Mouse (Mus musculus) cerebellum, adult 18-20 months (tissue): Measurements from ENCODE around the gene Cdkal1.

Experiments
- DNase-seq, 2 experiments: peaks; one replicate each; pipeline ENCODE4 v3.0.0; 2021

The Cdkal1 gene

DNA sequence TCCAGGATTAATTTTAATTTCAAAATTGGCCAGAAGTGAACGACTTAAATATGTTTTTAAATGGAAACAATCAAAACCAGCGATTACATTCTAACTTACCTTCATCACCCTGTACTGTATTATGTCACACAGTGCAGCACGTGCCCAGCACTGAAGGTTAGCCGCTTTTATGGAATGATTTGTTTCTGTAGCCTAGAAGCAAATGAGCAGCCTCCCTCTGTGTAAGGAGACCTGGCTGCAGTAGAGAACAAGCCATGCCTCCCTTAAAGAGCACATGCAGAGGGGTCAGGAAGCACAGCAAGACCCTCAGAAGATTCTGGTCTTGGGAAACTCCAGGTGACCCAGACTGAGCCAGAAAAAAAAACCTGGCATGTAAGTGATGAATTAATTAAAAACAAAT is 459.8 kb downstream of the Cdkal1 start:
- DNase-seq, result no peak

DNA sequence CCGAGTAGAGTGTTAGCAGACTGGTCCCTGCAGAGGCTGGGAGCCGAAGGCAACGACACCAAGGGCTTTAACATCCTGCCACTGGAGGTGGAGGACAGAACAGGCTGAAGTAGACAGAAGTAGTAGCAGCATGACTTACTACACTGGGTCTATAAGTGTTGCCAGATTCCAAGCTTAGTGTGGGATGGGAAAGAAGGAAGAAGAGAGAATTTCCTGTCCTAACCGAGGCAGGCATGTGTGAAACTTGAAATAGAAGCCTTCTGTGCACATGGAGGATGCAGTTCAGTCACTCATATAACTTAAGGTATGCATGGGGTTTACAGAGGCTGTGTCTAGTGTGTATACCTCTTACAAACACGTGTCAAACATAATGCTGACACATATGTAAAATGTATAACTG is 465.4 kb downstream of the Cdkal1 start:
- no peak for DNase-seq

DNA sequence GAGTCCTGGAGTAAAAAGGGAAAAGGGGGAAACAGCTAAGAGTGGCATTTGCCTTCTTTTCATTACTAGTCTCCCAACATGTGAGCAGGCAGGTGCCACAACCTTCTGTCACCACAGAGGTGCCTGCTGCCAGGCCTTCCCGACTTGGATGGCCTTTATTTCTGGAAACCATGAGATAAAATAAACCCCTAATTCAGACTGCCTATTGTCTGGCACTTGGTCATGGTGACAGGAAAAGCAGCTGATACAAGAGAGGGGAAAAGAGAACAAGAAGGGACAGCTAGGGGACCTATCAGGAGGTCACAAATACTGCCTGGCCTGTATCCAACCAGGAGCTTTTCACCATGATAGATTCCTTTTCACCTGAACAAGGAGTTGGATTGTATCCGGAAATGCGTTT is 466.6 kb downstream of the Cdkal1 start:
- DNase-seq, result no peak

DNA sequence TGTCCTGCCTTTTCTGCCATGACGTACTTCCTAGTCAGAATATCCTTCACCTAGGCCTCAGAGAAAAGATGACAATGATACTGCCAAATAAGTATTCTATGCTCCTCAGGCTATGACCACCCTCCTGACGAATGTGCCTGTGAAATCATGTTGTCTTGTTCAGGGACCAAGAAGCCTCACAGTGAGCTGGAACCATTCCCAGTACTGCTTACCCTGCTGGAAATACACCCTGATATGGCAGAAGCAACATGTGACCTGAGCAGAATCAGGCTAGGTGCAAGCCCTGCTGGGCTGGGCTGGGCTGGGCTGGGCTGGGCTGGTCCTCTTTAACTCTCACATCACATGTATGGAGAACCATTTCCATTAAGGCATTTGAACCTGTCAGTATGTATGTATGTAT is 477.9 kb downstream of the Cdkal1 start:
- no peak for DNase-seq

DNA sequence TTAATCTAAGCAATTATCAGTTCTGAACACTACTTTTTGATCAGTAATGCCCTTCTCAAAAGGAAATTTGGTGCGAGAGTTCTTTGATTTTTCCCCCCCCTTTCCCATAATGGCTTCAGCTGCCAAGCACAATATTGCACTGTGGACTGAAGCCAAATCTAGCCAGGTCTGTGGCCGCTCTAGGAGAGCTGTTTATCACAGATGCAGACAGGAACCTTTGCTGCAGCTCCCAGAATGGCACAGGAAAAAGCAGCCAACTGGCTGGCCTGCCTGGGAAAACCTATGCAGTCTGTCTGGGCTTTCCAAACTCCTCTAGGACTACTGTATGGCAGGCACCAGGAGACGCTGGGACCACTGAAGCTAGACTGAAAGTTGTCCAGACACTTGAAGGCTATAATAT is 483.6 kb downstream of the Cdkal1 start:
- DNase-seq, result peak; percentile 40 to 63

DNA sequence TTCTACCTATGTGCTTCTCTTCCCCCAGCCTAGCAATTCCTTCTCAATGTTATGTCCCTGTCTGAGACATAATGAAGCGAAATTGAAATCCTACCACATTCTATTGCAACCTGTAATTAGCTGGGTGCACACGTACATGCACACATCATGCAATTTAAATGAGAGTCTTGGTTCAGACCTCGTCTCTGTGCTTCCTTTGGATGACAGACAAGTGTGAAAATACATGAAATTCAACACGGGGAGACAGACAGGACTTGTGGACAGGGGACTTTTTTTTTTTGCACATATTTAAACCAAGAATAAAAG is 484.1 kb downstream of the Cdkal1 start:
- DNase-seq, result no peak

DNA sequence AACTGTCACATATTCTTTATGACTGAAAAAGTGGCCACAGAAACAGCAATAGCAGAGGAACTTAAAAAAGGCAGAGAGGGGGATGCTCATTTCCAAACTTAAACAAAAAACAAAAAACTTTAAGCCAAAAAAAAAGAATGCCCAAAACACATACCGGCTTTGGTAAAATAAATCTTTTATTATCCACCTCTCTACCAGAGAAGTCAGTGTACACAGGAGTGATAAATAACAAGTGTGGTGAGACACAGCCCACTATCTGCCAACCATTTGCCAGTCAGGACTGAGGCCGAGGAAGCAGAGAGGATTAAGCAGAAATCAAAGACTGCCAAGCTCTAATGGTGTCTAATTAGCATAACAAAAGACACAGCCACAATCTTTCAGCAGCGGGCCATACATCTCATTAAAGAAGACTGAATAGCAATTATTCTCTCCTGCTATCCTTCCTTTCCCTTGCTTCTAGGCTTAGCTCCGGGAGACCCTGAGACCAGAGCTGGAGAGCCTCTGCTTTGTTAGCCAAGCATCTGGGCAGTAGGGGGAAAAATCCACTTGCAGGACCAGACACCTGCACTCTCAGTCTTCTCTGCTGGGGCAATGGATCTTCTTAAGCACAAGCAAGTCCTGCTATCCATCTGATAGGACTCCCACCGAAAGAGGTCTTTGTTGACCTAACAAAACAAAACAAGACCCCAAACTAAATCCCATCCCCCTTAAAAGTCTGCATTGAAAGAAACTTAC is 484.6 kb downstream of the Cdkal1 start:
- no peak for DNase-seq

DNA sequence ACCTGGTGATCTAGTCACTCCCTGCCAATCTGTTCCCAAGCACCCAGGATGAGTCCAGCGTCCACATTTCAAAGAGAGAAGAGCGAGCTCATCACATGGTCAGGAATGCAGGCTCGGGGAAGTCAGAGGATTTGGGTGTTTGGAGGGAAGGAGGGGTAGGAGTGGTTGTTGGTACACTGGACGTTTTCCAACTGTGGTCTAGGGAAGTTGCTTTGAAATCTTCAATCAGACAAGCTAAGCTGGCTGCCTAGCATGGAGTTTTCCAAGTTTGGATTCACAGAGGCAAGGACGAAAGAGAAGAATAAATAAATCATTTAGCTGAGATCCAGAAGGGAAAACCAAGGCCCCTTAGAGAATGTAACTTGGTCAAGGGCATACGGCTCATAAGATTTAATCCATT is 486.7 kb downstream of the Cdkal1 start:
- no peak for DNase-seq

DNA sequence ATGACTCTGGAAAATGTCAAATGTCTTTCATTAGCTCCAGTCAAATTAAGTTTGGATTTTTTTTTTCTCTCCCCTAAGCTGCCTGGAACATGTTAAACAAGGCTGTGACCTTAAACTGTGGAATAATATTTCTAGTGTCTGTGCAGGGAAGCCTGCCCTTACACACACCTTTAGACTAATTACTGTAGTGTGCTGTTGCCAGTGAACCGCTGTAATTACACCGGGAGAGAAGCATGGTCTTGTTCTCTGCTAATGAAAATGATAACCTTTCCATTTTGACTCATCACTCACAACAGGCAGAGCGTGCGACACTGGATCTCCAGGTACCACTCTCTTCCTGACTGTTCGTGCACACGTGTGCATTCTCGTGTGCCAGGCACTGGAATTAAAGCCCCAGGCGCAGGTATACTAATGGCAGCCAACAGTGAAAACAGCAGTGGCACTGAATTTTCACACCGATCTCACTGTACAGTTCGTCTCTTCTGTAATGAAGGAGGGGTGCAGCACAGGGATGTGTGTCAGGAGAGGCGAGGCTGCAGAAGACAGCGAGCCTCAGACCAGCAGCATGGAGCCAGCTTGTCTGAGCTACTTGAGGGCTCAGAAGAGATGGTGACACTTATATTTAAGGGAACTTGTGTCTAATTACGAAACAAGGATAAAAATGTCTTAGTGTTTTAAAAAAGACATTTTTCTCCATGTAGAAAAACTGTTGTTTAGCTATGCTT is 490.4 kb downstream of the Cdkal1 start:
- DNase-seq, result no peak

DNA sequence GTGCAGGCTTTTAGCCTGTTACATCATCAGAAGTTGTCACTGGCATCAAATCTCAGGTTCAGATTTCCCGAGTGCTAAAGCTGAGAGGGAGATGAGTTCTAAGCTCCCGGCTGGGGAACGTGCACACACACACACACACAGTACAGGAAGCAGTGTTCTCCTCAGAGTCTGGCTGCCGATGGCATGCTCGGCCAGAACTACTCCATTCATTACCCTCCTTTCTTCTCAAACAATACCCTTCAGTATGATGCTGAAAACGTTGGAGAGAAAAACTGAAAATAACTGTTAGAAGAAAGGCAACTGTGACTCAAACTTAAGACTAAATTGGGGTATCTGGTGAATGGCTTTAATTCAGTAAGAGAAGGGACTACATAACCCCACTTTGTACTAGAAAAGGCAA is 491.5 kb downstream of the Cdkal1 start:
- no peak for DNase-seq

DNA sequence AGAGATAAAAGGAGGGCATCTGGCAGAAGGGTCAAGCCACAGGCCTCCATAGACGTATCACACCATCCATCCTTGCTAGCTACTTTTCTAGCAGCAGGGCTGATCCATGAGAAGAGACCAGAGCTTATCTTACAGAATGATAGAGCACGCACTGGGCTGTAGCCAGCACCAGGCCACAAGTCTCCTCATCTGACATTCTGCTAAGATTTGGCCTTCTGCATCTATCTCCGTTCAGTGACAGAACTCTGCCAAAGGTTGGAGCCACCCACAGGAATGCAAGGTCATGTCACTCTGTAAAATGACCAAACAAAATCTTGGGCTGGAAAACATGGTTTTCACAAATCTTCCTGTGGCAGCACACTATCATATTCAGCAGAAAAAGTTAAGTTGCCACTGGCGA is 493.6 kb downstream of the Cdkal1 start:
- no peak for DNase-seq

DNA sequence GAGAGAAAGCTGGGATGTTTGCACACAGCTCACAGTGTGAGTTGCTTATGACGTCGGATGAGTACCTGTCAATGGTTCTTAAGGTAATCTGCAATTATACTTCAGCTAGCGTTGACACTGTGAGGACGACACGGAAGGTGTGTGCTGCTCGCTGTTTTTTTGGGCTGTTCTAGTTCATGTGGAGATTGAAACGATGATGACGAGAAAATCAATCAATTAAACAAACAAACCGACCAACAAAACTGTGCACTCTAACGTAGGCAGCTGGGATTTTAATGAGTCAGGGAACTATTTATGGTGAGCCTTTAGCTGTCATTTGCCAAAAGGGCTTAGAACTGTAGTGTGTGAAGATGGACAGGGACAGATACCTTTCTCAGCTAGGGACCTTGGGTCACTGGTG is 494.6 kb downstream of the Cdkal1 start:
- no peak for DNase-seq

DNA sequence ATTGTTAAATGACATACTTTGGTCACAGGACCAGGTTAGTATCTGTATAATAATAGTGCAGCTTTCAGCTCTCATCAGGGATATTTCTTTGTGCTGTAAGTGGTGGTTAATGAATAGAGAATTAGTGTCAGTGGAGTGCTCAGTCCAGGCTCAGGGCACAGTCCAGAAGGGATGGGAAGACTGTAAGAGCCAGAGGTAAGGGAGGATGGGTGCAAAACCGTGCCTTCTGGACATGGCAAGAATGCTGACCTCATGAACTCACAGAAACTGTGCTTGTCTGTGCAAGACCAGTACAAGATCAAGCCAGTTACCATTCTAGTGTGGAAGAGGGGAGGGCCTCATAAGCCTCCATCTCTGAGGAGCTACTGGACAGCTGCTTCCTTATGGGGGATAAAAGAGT is 496.1 kb downstream of the Cdkal1 start:
- no peak for DNase-seq

DNA sequence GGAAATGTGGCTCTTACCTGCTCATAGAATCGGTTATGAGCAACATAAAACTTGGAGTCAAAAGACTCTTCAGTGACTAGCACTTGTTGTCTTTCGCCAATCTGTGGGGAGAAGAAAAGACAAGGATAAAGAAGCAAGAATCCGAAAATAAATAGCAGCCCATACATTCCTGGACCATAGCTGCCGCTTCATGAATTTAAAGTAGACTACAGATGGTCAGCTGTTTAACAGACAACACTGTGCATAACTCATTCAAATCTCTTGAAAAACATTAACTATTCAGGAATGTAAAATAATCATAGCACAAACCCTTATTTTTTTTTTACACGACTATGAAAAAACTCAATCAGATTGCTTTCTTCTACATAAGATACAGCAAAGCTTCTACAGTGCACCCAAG is 498.0 kb downstream of the Cdkal1 start:
- no peak for DNase-seq

DNA sequence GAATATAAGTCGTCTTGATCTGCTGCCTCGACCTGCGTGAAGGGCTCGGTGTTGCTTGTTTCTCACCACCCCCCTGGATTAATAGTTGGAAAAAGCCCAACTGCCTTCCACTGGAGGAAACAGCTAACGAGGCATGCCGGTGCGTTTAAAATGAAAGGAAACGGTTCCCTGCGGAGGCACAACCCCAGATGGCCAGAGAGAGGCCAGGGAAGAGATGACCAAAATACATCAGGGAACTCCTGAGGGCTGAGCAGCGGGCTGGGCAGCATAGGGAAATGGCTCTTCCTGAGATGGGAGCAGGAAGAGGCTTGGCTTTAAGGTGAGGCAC is 499.4 kb downstream of the Cdkal1 start:
- peak; percentile 25 to 29 for DNase-seq

DNA sequence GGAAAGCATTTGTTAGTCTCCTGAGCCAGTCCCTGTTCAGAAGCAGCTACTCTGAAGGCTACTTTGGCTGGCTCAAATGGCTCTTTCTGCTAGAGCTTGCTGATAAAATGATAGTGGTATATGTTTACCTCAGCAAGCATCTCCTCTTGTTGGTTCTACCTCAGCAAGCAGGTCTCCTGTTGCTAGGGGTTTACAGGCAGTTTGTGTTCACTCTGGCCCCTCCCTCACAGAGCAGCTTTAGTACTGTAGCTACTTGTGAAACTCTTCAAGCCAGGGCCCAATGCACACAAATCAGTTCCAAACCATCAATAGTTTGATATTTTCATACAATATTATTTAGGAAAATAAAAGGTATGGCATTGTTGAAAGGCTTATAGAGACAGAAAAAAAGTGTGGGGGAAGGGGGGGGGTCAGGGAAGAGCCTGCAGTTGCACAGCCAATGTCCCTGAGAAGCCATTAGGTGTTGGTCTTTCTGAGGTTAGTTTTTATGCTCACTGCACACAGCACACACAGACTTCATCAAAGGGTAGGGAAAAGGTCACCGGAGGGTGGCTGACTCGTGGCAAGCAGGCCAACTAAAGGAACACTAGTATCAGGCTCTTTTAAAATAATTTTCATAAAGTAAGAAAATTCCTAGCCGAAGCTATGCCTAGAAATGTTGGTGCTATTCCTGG is 499.9 kb downstream of the Cdkal1 start:
- no peak for DNase-seq

DNA sequence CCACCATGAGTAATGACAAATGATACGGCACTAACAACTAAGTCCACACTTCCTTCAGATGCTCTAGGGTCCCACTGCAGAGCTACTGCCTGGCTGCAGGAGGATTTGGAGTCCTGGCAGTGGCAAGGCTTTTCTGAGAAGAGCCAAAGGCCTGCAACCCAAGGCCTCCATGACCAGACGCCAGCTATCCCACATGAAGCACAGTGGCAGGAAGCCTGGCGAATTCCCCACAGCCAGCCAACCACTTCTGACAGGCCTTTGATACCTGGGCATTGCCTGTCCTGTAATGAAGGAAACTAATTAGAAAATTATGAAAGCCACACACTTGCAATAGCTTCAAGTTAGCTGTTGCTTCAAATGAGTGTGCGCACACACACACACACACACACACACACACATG is 500.5 kb downstream of the Cdkal1 start:
- no peak for DNase-seq

DNA sequence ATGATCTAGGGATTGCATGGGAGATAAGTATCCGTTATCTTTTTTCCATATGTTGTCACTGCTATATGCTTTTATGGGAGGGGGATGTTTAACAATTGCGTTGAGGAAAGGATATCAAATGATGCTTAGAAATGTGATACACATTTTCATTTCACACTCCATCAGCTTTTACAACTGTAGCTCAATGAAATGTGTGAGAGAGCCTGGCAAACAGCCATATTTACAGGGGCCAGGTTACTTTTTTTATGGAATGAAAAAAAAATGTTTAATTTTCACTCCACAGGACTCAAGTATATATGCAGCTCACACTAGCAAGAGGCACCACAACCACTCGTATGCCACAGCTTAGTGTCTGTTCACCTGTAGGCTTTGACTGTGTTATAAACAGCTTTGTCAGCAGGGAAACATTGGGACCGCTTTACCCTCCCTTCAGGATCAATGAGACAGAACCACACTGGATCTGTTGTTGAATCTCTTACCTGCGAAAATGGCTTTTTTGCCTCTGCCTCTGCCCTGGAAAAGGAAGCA is 501.5 kb downstream of the Cdkal1 start:
- DNase-seq, result no peak

DNA sequence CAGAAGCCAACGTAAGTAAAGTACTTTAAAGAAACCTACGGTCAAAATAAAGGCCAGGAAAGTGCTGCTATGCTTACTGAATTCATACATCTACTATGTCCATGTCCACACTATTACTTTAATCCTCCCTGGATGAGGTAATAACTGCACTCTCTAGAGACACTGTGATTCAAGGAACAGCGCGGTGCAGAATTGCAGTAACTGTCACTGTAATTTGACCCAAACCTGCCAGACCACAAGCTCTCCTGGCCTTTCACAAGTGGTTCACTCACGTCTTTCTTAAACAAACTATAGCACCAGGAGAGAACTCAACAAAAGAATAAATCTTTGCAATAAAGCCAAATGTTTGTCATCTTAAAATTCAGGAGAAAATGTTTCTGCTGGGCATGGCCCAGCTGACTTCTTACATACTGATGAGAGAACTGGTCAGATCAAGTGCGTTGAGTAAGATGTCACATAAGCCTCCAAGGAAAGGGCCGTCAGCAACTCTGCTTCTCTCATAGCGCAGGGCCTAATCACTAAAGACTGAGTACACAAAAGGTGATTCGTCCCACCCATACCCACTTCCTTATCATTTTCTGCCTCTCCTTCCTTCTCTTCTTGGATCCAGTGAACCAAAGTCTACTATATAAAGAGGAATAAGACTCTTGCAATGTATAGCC is 504.3 kb downstream of the Cdkal1 start:
- DNase-seq, result no peak

DNA sequence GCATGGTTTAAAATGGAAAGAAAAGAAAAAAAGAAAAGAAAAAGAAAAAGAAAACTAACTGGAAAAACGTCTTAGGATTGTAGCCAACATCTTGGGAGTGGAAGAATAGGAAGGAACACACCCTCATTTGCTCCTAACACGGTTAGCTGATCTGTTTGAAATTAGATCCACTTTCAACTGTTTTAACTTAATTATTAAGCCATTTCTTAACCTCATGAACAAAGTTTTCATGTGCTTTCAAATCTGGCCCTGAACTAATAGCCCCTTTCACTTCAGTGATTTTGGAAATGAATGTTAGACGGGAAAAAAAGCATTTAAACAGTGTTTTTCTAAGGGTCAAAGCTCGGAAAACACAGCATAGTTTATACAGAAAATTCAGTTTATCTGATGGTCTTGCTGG is 505.5 kb downstream of the Cdkal1 start:
- DNase-seq, result no peak

DNA sequence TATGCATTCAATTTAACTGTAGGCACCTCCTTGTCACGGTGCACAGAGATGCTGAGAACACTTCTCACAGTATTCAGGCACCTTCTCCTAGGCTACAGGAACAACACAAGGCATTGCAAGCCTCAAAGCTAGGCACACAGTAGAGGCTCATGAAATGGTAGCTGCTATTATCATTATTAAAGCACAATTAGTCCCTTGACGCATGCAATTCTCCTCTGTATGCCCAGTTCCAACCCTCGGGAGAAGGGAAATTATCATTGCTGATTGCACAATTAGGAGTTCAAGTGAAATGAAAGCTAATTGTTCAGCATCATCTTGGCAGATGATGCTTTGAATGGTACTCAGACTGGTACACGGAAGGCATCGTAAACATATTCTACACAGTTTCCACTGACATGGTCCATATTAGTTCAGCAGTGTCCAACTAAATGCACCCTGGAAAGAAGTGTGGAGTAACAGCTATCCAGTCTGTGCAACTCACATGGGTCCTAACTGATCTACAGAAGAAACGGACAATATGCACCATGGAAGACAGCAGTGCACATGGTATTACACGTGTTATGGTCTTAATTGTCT is 506.0 kb downstream of the Cdkal1 start:
- DNase-seq, result no peak

DNA sequence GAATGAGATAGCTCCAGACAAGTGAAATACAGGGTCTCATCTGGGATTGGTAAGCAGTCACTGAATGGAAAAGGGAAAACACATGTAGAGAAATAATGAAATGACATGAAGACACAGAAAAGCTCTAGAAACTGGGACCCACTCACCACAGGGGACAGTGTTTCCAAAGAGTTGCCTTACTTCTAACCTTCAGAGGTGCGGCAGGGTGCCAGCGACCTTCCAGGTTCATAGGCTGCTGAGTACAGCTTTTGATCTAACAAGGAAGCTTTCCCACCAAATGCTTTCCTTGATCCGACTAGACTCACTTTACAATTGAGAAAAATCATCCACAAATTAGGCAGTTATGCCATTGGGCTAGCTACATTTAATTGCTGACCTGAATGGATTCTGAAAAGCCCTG is 507.1 kb downstream of the Cdkal1 start:
- DNase-seq, result no peak

DNA sequence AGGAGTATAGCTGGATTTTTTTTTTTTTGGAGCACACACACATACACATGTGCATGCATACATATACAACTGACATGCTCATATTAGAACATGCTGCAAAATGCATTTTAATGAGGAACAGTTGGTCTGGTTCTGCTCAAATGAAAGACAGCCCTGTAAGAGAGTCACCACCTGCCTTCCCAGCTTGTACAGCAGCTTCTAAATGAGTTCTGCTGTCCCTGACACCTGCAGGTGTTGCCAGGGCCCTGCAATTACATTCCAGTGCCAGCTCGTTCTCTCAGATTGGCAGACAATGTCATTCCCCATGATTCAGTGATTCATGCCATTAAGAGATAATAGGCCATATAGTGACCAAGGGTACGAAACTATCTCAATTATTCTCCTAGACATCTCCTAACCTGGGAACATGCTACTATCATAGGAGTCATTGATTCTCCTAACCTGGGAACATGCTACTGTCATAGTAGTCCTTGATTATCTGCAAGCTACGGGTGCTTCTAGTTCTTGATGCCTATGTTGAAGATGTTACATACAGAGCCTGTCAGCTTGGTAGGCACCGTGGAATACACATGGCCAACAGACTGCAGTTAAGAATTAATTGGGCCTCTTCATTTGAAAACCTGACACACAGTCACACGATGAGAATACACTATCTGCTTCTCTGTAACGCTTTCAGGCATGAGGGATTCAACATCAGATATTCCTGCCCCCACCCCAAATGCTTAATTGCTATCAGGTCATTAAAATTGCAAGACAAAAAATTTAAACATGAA is 522.6 kb downstream of the Cdkal1 start:
- peak; percentile 24 to 30 for DNase-seq
